Mouse (Mus musculus) ES-E14 (cell line): ENCODE data around the gene Hist1h2br.

ENCODE experiments used
- CHD2 ChIP-seq: IDR thresholded peaks from 2 replicates; pipeline ENCODE4 v1.6.1; 2014; ENCODE audit warnings: mild to moderate bottlenecking, low read depth, low read length, inconsistent platforms
- HCFC1 ChIP-seq: IDR thresholded peaks from 2 replicates; pipeline ENCODE4 v1.6.1; 2012; ENCODE audit warnings: low read length, inconsistent platforms, borderline replicate concordance; ENCODE audit not compliant: insufficient read depth

DNA sequence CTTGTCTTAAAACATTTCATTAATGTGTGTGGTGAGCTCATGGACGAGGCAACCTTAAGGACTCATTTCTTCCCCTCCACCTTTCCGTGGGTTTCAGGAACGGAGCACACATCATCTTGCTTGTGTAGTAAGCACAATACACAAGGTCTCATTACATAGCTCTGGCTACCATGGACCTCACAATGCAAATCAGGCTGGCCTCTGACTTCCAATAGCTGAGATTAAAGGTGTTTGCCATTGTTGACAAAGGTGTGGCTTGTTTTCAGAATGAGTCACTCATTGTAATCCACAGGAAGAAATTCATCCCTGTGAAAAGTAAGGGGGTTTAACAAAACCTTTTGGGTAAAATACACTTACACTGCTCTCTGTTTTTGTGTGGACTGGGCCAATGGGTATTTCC lies 5.0 kb upstream of the Hist1h2br start:
- no peak for TF ChIP-seq HCFC1
- TF ChIP-seq CHD2, result no peak
